Mouse (Mus musculus): ENCODE measurements around the gene Gas2l3. TPM values are rescaled to one million over a fixed set of nuclear protein-coding genes. Genes with fewer than 3 reads are reported as not detected.

Gas2l3 gene
- 1 to 10 TPM; 2.7 to 4.2 (median 3.2) TPM for total RNA-seq (2022)

- DNase-seq (ENCODE audit: low spot score): peak; percentile 78
These were observed at the start of gene Gas2l3 for GRCm38 (mm10) chr10:89443623-89444151. Gene Gas2l3, minus strand, starts transcription at chr10:89443967.

GRCm38 (mm10) chr10:89491321-89491720, 47.6 kb upstream of the Gas2l3 start:
- DNase-seq (ENCODE audit: low spot score): no peak

- DNase-seq (ENCODE audit: low spot score): no peak
These were observed 46.5 kb upstream of the Gas2l3 start for GRCm38 (mm10) chr10:89490250-89490649.

DNA sequence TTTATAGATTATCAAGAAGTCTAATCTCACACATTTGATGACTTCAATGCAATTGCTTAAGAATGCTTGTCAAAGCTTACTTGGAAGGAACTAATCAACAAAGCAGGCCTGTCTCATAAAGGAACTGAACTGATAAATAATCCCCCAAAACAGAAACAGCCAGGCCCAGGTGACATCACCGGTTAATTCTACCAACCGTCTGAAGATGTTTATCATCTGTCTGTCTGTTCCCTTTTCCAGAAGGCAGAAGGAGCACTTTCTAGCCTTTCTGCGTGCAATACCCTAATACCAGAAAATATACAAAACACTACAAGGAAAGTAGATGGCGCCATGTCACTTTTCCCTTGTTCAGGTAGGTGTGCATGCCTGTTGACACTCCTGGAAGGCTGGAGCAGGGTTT, 45.7 kb upstream of the Gas2l3 start:
- DNase-seq (ENCODE audit: low spot score): no peak

DNA sequence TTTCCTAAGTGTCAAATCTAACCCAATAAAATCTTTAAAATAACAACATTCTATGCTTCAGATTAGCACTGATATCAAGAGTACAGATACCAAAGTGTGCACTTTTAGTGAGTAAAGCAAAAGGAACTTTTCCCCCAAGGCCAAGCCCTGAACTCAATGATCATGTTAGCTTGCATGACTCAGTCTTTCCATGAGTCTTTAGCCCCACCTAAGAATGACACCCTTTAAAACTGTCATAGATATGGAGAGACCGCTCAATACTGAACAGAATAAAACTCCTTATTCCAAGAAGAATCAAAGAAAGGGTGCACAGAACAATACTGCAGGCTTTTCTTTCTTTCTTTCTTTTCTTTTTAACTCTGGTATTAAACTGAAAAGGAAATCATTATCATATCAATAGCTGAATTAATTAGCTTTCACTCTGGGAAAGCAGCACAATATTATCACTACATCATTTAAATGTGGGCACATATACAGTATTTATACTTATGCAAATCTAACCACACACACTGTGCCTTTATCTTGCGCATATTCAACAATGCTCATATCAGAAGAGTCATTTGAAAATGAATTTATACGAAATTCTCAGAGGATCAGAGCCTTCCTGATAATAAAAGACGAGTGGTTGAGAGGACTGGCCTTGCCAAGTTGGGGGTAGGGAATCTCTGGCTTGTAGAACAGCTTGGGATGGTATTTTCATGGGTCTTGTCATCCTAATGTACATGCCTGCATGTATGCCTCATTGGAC, 43.4 kb upstream of the Gas2l3 start:
- no peak for DNase-seq (ENCODE audit: low spot score)

- DNase-seq (ENCODE audit: low spot score): no peak
These were observed 41.1 kb upstream of the Gas2l3 start for GRCm38 (mm10) chr10:89484907-89485306.

DNA sequence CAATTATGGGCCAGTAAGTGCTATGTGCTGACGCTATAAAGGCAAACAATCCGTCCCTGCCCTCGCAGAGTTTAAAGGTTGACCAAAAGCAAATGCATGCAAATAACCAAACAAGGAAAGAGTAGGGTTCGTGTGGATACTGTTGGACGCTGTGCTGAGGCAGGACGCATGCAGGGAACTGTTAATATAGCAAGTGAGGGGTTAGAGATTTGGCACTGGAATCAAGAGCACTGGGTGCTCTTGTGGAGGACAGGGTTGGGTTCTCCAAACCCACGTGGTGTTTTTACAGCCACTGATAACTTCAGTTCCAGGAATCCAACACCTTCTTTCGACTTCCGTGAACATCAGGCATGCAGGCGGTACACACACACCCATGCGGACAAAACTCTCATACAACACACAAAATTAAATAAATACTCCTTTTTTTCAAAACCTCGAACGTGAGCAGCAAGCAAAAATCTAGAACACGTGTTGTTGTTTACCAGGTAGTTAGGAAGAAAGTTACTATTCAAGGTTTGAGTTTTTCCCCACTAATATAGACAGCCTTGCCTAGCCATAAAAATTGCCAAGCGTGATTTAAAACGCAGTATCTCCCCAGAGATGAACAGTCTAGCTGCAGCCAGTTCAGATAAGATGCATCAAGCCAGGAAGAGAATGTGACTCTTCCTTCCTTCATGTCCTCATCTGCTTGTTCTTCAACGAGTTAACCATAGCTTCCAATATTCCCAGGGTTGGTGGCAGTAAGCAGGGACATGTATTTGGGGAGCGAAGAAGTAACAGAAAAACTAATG, 40.2 kb upstream of the Gas2l3 start:
- no peak for DNase-seq (ENCODE audit: low spot score)

GRCm38 (mm10) chr10:89483113-89483512, 39.3 kb upstream of the Gas2l3 start:
- no peak for DNase-seq (ENCODE audit: low spot score)

DNA sequence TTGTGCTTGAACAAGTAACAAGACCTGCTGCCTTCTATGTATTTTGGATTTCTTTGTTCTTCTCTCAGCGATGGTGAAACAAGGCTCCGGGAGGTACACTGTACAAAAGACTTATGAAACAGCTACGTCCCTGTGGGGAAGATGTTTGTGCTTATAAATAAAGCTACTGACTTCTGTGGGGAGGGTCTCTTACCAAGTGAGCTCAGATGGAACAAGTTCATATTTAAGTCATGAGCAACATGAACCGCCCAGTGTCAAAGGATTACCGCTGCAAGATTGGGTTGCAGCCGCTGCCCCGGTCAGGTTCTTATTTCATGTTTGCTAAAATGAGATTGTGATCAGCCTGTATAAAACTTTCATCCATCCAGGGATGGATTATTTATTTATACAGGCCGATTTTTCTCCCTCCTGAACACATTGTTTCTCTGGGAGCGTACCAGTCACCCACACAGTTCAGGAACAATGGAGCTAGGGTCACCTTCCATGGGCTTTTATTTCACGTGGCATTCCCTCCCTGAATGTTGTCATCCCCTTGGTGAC, 38.4 kb upstream of the Gas2l3 start:
- no peak for DNase-seq (ENCODE audit: low spot score)

DNA sequence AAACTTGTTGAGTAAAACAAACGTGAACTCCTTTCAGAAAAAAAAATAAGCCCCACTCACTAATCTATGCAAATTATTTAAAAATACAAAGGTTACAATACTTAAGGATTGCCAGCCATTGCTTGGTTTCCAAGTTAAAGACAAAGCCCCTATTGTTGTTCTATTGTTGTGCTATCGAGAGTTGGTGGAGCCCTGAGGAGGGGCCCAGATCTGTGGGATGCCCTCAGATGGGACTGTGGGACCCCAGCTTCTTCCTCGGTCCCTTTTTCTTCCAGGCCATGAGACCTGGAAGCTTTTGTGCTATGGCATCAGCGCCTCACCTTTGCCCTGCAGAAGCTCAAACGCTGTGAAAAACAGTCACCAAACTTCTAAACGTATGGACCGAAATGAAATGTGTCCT, 37.9 kb upstream of the Gas2l3 start:
- no peak for DNase-seq (ENCODE audit: low spot score)

DNA sequence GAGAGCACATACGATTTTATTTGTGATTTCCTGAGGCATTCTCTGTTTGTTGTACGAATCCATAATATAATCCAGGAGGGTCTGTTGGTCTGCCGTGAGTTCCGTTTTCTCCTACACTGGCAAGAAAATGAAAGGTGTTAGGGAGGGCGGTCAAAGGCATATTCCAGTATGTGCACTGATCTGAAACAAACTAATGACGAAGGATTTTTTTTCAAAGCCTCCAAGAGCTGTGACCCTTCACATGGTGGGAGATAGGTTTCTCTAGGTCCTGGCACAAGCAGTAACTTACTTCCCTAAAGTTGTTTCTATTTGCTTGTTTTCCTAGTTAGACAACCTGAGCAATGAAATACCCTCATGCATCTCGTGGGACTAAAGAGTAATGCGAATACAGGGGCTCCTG, 35.0 kb upstream of the Gas2l3 start:
- no peak for DNase-seq (ENCODE audit: low spot score)

DNA sequence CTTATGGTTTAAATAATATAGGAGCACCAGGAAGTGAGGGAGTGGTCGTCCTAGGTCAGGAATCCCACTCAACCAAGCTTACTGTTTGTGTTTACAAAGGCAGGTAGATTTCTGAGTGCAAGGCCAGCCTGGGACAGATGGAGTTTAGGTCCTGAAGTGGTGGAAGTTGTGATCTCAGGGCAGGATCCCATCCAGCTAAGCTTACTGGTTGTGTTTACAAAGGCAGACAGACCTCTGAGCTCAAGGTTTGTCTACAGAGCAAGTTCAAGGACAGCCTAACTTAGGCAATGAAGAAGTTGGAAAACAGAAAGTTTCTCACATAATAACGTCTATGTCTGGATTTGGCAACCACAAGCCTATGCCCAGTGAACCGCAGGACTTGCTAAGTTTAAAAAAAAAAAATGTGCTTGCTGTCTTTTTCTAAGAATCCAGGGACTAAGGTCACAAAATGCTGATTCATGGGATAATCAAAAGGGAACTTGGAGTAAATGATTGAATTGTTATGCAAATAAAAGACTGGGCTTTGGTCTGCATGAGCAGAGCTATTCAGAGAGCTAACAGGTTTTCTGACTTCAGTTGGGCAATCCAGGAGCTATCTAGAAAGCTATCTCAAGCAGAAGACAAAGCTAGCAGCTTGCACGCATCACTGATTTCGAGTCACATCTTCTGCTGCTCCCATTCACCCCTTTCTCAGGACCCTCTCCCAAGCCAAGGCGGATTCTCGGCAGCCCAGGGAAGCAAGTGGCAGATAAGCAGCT, 27.0 kb upstream of the Gas2l3 start:
- no peak for DNase-seq (ENCODE audit: low spot score)

- no peak for DNase-seq (ENCODE audit: low spot score)
These were observed 21.1 kb upstream of the Gas2l3 start for GRCm38 (mm10) chr10:89464760-89465405.

GRCm38 (mm10) chr10:89462890-89463289, 19.1 kb upstream of the Gas2l3 start:
- DNase-seq (ENCODE audit: low spot score): no peak

DNA sequence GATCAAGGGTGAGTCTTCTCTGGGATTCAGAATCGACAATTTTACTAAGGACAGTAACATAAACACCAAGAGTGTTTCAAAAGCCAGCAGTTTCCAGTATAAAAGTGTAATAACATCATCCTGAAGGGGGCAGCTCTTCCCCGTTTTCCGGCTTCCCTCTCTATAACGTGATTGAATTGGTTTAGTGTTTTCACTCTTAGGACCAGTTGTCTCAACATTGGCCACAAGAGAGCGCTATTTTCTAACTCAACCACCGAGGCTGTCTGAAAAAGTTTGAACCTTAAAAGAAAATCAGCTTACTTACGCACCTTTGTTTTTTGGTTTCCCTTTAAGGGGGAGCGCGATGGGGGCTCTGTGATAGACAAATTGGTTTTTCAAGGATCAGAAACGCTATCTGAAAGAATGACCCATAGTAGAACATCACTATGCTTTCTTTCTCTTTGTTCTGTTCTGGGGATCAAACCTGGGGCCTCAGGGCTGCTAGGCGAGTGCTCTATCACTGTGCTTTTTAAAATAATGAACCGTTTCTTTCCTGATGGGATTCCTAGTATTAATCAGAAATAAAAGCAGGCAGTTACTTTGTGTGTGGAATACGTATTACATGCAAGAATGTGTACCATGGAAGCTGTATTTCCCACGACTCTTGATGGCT, 18.2 kb upstream of the Gas2l3 start:
- peak; percentile 89 for DNase-seq (ENCODE audit: low spot score)

DNA sequence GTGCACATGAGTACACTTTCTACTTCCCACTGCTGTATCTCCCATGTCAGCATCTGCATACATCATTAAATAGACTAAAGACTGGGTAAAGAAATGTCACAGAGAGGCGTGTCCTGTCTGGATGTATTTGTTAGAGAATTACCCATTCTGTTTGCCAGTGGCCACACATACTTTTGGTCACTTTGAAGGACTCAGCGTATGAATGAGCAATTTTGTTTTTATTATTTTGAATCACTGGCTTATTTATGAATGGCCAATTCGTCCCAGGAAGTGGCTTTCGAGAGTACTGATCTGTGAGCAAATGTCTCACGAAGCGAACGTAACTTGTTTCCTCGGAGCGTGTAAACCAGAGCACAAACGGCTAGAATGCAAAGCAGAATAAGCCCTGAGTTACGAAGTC, 17.2 kb upstream of the Gas2l3 start:
- no peak for DNase-seq (ENCODE audit: low spot score)

GRCm38 (mm10) chr10:89458770-89459169, 15.0 kb upstream of the Gas2l3 start:
- peak; percentile 41 for DNase-seq (ENCODE audit: low spot score)

- DNase-seq (ENCODE audit: low spot score): no peak
These were observed 10.0 kb upstream of the Gas2l3 start for GRCm38 (mm10) chr10:89453794-89454193.

DNA sequence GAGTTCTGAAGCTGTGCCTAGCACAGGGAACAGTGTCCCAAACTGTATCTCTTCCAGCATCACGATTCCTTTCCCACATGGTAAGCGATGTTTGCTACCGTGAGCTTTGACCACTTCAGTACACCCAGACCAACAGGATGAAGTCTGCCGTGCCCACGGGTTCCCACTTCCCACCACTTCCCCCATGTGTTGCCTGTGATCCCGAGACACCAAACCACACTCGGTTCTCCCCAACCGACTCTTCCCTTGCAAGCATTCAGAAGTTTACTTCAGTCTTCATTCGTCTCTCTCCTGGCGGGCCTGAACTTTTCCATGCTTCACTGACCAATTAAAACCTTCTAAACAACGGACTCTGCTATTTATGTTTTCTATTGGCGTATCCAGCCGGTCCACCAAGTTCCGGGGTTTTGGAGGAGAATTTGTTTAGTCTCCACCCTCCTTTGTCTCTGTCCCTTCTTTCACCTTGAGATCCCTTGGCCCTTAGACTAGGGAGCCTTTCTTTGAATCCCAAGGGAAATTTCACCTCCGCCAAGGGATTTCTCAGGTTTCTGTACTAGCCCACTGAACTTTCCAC, 9.4 kb upstream of the Gas2l3 start:
- no peak for DNase-seq (ENCODE audit: low spot score)

GRCm38 (mm10) chr10:89450411-89450810, 6.6 kb upstream of the Gas2l3 start:
- DNase-seq (ENCODE audit: low spot score): no peak

Measured in heart, adult 8-10 months (tissue).